Mouse (Mus musculus) liver, adult 2 months (tissue): ENCODE data around the gene Vopp1.

Experiments used
- CTCF ChIP-seq: fragments of 200-500 bp; IDR thresholded peaks from 2 replicates; pipeline ENCODE4 v1.5.1; 2011; ENCODE audit warnings: low read depth, low read length, control low read depth
- POLR2A ChIP-seq: fragments of 200-500 bp; IDR thresholded peaks from 2 replicates; pipeline ENCODE4 v1.6.1; 2011; ENCODE audit warnings: low read length, control low read depth; ENCODE audit not compliant: insufficient read depth; ENCODE audit errors: extremely low read depth

DNA sequence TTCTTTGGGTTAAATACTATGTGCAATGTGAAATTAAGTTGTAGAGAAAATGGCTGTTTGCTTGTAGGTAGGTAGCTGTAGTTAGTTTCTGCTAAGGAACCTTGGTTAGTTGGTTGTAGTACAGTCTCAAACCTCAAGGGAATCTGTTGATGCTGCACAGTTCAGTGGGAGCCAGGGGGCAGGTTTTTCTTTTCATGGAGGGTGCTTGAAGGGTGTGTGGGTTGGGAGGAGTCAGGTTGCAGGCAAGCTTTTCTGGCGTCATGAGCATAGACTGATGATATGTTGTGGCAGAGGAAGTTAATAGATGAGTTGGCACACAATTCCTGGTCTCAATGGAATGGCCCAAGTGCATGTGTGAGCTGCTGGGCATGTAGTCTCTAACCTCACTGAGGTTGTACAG, 113.2 kb downstream of the Vopp1 start:
- no peak for TF ChIP-seq CTCF
- no peak for TF ChIP-seq POLR2A
